Mouse (Mus musculus): ENCODE data around the gene Ube2e2. TPM values are rescaled to one million over a fixed set of nuclear protein-coding genes. Genes with fewer than 3 reads are reported as not detected.
A peak's percentile ranks its signal among the peaks of the same experiment; 100 is the strongest.

Gene Ube2e2
- polyA plus RNA-seq, 1 experiment from 2014 or later, result 71.5 TPM

GRCm38 (mm10) chr14:18778241-18778640, 115.8 kb downstream of the Ube2e2 start:
- Histone ChIP-seq H3K4me3 (ENCODE audit: low read depth, low read length) (no peak overlapping the region), H3K4me2 (replicated peaks; ENCODE audit: low read depth, low read length) (no peak overlapping the region), H3K9ac (replicated peaks; ENCODE audit: low read depth) (no peak overlapping the region), H3K27ac (ENCODE audit: low read length) (no peak overlapping the region), H3K36me3 (ENCODE audit: insufficient read depth, low read length) (no peaks in the 10 kb centered on the region), H3K27me3 (replicated peaks; ENCODE audit: insufficient read depth, low read length) (no peaks in the 10 kb centered on the region), H3K9me3 (ENCODE audit: low read length) (no peaks in the 10 kb centered on the region), H3K4me1 (ENCODE audit: insufficient read depth, low read depth, low read length) (no peaks in the 10 kb centered on the region)
- 82% methylated on average over 5 of the region's 5 CpGs for whole genome bisulfite sequencing
- ATAC-seq (no peak), DNase-seq (ENCODE audit: low spot score) (no peak)
- TF ChIP-seq EP300 (IDR thresholded peaks at IDR 0.05), result no peak
- no peak for TF ChIP-seq CTCF (IDR thresholded peaks at IDR 0.05)

GRCm38 (mm10) chr14:18776132-18776531, 117.9 kb downstream of the Ube2e2 start:
- H3K4me2 ChIP-seq (replicated peaks; ENCODE audit: low read depth, low read length), result no peak overlapping the region
- no peak for DNase-seq (ENCODE audit: low spot score)
- no peak overlapping the region for H3K4me3 ChIP-seq (ENCODE audit: low read depth, low read length)
- TF ChIP-seq CTCF (IDR thresholded peaks at IDR 0.05) (no peak), EP300 (IDR thresholded peaks at IDR 0.05) (no peak)
- H3K9ac ChIP-seq (replicated peaks; ENCODE audit: low read depth), result no peak overlapping the region
- no peaks in the 10 kb centered on the region for H3K4me1 ChIP-seq (ENCODE audit: insufficient read depth, low read depth, low read length)
- H3K27ac ChIP-seq (ENCODE audit: low read length), result no peak overlapping the region
- no peak for ATAC-seq
- H3K9me3 ChIP-seq (ENCODE audit: low read length), result no peaks in the 10 kb centered on the region
- H3K36me3 ChIP-seq (ENCODE audit: insufficient read depth, low read length), result no peaks in the 10 kb centered on the region
- no peaks in the 10 kb centered on the region for H3K27me3 ChIP-seq (replicated peaks; ENCODE audit: insufficient read depth, low read length)
- WGBS, result 92% methylated on average over 2 of the region's 2 CpGs

GRCm38 (mm10) chr14:18773724-18774123, 120.3 kb downstream of the Ube2e2 start:
- WGBS, result 48% methylated on average over 2 of the region's 2 CpGs
- Histone ChIP-seq H3K27me3 (replicated peaks; ENCODE audit: insufficient read depth, low read length) (no peaks in the 10 kb centered on the region), H3K9ac (replicated peaks; ENCODE audit: low read depth) (no peak overlapping the region), H3K4me3 (ENCODE audit: low read depth, low read length) (no peak overlapping the region), H3K4me1 (ENCODE audit: insufficient read depth, low read depth, low read length) (no peaks in the 10 kb centered on the region), H3K27ac (ENCODE audit: low read length) (no peak overlapping the region), H3K9me3 (ENCODE audit: low read length) (no peaks in the 10 kb centered on the region), H3K4me2 (replicated peaks; ENCODE audit: low read depth, low read length) (no peak overlapping the region), H3K36me3 (ENCODE audit: insufficient read depth, low read length) (no peaks in the 10 kb centered on the region)
- peak; percentile 60 for ATAC-seq
- no peak for TF ChIP-seq CTCF (IDR thresholded peaks at IDR 0.05)
- TF ChIP-seq EP300 (IDR thresholded peaks at IDR 0.05), result no peak
- peak; percentile 26 for DNase-seq (ENCODE audit: low spot score)

GRCm38 (mm10) chr14:18759601-18760356, 134.3 kb downstream of the Ube2e2 start:
- Histone ChIP-seq H3K9ac (replicated peaks; ENCODE audit: low read depth) (no peak overlapping the region), H3K4me1 (ENCODE audit: insufficient read depth, low read depth, low read length) (no peaks in the 10 kb centered on the region), H3K36me3 (ENCODE audit: insufficient read depth, low read length) (no peaks in the 10 kb centered on the region), H3K4me2 (replicated peaks; ENCODE audit: low read depth, low read length) (no peak overlapping the region), H3K9me3 (ENCODE audit: low read length) (no peaks in the 10 kb centered on the region), H3K27ac (ENCODE audit: low read length) (no peak overlapping the region), H3K27me3 (replicated peaks; ENCODE audit: insufficient read depth, low read length) (no peaks in the 10 kb centered on the region), H3K4me3 (ENCODE audit: low read depth, low read length) (no peak overlapping the region)
- DNase-seq (ENCODE audit: low spot score) (no peak), ATAC-seq (no peak)
- 65% methylated on average over 6 of the region's 6 CpGs for WGBS
- TF ChIP-seq EP300 (IDR thresholded peaks at IDR 0.05), result no peak
- TF ChIP-seq CTCF (IDR thresholded peaks at IDR 0.05), result no peak

- TF ChIP-seq EP300 (IDR thresholded peaks at IDR 0.05) (no peak), CTCF (IDR thresholded peaks at IDR 0.05) (no peak)
- H3K4me2 ChIP-seq (replicated peaks; ENCODE audit: low read depth, low read length), result no peak overlapping the region
- no peaks in the 10 kb centered on the region for H3K4me1 ChIP-seq (ENCODE audit: insufficient read depth, low read depth, low read length)
- no peak overlapping the region for H3K9ac ChIP-seq (replicated peaks; ENCODE audit: low read depth)
- H3K9me3 ChIP-seq (ENCODE audit: low read length), result no peaks in the 10 kb centered on the region
- no peak for ATAC-seq
- H3K27ac ChIP-seq (ENCODE audit: low read length), result no peak overlapping the region
- DNase-seq (ENCODE audit: low spot score), result no peak
- no peaks in the 10 kb centered on the region for H3K36me3 ChIP-seq (ENCODE audit: insufficient read depth, low read length)
- WGBS, result 70% methylated on average over 2 of the region's 2 CpGs
- no peaks in the 10 kb centered on the region for H3K27me3 ChIP-seq (replicated peaks; ENCODE audit: insufficient read depth, low read length)
- no peak overlapping the region for H3K4me3 ChIP-seq (ENCODE audit: low read depth, low read length)
Observed at GRCm38 (mm10) chr14:18758595-18759532, 135.2 kb downstream of the Ube2e2 start.

GRCm38 (mm10) chr14:18758003-18758402, 136.1 kb downstream of the Ube2e2 start:
- no peaks in the 10 kb centered on the region for H3K27me3 ChIP-seq (replicated peaks; ENCODE audit: insufficient read depth, low read length)
- H3K9me3 ChIP-seq (ENCODE audit: low read length), result no peaks in the 10 kb centered on the region
- no peak overlapping the region for H3K4me3 ChIP-seq (ENCODE audit: low read depth, low read length)
- no peak overlapping the region for H3K4me2 ChIP-seq (replicated peaks; ENCODE audit: low read depth, low read length)
- no peak for DNase-seq (ENCODE audit: low spot score)
- ATAC-seq, result no peak
- H3K36me3 ChIP-seq (ENCODE audit: insufficient read depth, low read length), result no peaks in the 10 kb centered on the region
- no peak for TF ChIP-seq EP300 (IDR thresholded peaks at IDR 0.05)
- no peak for TF ChIP-seq CTCF (IDR thresholded peaks at IDR 0.05)
- no peaks in the 10 kb centered on the region for H3K4me1 ChIP-seq (ENCODE audit: insufficient read depth, low read depth, low read length)
- H3K9ac ChIP-seq (replicated peaks; ENCODE audit: low read depth), result no peak overlapping the region
- WGBS, result 84% methylated on average over 2 of the region's 2 CpGs
- H3K27ac ChIP-seq (ENCODE audit: low read length), result no peak overlapping the region
